Mouse (Mus musculus): ENCODE results near the gene Gtf3c2. TPM values are rescaled to one million over a fixed set of nuclear protein-coding genes. Genes with fewer than 3 reads are reported as not detected.

Gtf3c2 gene
- polyA plus RNA-seq (2014; fragmentation: Illumina TruSeq; extraction: RNeasy Lipid Tissue Mini Kit (QIAGEN cat#74804); ENCODE audit: low read depth, low replicate concordance), result 30.5 TPM

DNA sequence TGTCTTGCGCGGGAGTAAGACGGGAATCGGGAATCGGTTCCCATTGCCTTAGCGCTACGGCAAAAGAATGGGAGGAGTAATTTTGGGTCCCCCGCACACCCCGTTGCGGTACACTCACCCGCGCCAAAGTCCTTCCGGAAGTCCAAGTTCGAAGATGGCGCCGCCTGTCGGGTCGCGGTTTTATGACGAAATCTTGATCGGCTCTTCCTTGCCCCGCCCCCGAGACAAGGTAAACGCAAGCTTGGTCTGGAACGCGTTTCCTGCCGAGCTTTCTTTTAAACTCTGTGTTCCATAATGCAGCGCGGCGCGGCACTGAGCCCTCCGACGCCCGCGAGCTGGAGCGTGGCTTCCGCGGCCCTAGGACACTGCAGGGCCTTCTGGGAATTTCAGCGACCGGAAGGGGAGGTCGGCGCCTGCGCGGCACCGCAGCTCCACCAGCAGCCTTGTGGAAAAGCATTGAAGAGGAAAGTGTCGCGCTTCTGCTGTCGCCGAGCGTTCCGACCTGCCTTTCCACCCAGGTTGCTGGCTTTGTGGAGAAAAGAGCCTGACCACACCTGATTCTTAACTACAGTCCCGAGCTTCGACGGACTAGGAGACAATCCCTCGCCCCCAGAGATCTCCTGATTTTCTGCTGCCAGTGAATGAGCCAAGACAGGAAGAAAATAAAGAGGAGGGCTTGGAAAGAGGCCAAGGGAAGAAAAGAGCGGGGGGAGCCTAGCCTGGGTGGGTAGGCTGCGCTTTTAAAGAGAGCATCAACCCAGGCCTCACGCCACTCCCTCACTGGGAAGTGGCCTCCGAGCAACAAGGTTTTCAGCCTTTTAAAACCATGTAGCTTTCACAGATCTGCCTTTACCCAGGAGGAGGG, at the start of gene Gtf3c2, which contains the start of gene Gm29609:
TSS of gene Gtf3c2 (minus strand) at position 379 of the 865 bp plus-strand sequence.
TSS of gene Gm29609 (minus strand) at position 146 of the 865 bp plus-strand sequence.

DNA sequence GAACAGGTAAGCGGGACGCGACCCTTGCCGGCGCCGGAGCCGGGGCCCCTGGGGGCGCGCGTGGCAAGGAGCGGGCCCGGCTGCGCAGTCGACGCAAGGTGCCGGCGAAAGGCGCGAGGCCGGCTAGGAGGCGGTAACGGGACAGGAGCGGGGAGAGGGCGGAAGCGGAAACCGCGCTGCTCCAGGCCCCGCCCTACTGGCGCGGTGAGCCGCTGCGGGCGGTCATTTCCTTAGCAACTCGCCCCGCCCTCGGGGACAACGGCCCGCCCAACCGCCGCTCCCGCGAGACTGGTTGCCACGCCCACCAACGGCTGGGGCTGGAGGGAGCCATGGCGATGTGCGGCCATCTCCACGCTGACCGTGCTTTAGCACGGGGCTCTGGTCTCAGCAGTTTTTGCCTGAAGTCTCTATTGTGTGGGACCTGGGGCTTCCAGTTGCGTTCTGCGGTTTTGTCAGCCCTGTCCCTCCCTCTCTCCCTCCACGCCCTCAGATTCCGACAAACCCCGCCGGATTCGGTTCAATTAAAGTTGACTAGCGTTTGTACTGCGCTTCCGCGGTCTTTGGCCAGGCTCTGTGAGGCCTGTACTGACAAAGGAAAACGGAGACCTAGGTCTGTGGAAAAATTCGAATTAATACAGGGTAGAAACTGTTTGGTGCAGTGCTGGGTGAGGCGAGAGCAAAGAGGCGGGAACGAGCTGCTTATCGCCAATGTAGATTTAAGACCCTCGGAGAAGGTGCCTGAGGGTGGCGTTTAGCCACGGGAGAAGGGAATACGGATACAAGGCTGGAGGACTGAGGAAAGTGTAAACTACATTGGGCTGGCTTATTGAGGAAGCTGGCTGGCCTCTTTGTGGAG, 40.7 kb upstream of the Gtf3c2 start, which contains the start of gene Ppm1g:
TSS of gene Ppm1g (minus strand) at position 240 of the 856 bp plus-strand sequence.

DNA sequence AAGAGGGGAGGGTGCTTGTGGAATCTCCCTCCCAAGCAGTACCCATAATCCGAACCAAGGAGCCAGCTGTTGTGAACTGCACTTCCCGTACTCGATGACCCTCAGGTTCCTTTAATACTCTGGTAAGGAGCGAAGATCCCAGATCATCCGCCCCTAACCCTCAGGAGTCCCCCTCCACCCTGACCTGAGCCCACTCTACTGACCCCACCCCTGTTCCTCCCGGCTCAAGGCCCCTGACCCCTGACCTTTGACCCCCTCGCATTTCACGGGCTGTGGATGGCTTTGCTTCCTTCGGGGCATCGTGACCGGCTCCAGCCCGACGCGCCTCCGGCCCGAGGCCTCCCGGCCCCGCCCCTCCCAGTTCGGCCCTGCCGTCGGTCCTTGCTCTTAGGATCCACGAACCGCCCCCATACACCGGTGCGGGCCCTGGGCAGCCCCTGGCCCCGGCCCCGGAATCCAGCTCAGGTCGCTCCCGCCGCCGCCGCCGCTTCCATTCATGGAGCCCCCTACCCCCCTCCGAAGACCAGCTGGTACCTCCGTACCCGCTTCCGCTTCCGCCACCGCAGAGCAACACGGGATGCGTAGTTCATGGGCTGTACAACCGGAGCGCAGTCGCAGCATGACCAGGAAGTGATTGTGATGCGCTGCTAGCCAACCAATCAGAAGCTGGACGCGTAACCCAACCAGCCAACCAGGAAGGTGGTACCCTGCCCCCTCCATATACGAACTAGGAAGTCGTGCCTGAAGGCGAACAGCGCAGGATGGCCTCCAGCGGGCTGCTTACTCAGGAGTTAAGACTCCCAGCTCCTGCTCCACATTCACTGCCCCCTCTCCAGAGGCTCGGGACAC, 22.0 kb upstream of the Gtf3c2 start, which contains the start of gene Zfp513:
TSS of gene Zfp513 (minus strand) at position 562 of the 849 bp plus-strand sequence.

DNA sequence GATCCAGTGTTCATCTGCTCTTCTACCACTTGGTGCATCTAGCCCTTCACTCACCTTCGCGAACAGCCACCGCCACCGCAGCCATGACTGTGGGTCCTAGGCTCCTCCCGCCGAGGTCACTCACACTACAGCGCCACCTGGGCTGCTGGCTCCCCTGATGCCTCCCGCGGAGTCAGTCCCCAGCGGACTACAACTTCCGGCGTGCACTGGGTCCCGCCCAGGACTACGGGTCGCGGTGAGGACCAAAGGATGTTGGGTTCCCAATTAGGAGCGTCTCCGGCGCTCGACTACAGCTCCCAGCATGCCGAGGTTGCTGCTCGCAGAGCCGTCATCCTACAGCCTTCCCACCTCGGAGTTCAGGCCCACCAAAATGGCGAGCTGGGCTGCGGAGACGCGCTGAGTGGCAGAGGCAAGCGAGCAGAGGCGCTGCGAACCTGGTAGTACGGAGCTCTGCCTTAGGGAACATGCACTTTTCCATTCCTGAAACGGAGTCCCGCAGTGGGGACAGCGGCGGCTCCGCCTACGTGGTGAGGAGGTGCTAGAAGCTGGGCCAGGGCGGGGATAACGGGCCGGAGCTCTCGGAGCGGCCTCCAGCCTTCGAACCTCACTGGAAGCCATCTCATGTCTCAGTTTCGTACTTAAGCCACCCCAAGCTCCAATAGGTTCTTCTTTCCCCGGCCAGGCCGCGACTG, 13.1 kb upstream of the Gtf3c2 start, which contains the start of the genes Snx17 and Eif2b4:
TSS of gene Snx17 (plus strand) at position 289 of the 692 bp plus-strand sequence.
TSS of gene Eif2b4 (minus strand) at position 492 of the 692 bp plus-strand sequence.

DNA sequence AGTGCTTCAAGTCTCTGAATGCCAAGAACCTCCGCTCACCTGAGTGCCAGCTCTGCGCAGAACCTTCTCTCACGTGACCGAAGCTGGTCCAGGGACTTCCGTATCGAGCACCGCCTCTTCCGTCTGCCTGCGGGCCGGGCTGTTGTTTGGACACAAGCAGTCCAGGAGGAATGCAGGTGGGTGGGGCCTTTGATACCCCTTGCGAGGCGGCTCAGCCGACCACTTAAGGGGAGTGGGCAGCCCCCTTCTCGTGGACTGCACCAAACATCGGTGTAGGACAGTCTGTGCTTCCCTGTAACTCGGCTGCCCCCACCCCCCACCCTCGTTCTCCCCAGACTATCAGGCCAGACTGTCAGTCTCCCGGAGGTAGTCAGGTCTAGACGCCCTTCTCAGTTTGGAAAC, 25.8 kb downstream of the Gtf3c2 start, which contains the start of gene Mpv17:
TSS of gene Mpv17 (minus strand) at position 100 of the 402 bp plus-strand sequence.

DNA sequence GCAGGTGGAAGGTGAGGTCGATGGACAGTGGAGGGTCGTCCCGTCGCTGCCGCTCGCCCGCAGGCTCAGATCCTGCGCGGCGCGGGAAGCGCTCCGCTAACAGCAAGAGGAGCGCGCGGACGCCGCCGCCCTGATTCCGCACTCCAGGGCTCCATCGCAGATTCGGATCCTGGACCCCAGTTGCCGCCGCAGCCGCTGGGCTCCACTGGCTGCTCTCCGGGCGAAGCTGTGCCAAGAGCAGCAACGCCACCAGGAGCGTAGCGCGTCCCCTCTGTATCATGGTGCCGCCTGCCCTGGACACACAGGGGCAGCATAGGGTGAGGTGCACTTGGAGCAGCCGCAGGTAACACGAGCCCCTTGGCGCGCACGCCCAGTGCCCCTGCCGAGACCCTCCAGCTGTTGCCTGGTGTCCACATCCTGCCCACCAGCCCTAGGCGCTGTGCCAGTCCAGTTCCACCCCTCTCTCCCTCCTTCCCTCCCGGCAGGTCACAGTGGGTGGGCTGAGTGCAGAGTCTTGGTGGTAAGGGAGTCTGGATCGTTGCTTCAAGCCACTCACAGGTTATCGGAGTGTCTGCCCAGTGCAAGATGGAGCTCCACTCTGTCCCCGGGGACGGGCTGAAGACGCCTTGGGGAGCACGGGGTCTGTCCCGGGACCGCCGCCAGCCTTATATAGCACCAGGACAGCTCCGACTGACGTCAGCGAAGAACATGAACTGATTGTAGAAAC, 41.5 kb downstream of the Gtf3c2 start, which contains the start of gene Ucn:
TSS of gene Ucn (minus strand) at position 589 of the 727 bp plus-strand sequence.

DNA sequence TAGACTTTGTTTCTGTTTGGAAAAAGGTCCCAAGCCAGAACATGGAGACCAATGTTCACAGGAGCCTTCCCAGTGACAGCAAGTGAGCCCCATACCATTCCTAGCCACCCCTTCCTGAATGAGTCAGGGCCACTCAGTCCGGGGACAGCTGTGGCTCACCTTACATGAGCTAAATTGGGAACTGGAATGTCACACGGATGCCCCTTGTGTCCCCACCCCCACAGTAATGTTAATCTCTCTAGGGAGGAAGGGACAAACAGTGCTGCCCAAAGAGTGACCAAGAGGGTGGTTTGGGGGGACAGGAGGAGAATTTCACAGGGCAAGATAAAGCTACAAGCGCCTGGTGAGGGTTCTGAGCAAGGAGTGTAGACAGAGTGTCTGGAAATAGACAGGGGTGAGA, 63.6 kb downstream of the Gtf3c2 start, which contains the start of gene Trim54:
TSS of gene Trim54 (plus strand) at position 359 of the 400 bp plus-strand sequence.

GRCm38 (mm10) chr5:31108000-31108490, 71.9 kb downstream of the Gtf3c2 start, which contains the start of gene Slc30a3:
Gene Slc30a3 (minus strand): TSS chr5:31108237.

Other genes with a start within 250 kb of the Gtf3c2 start
- gene Cgref1, start 234.6 kb downstream of the Gtf3c2 start, polyA plus RNA-seq (2014; fragmentation: Illumina TruSeq; extraction: RNeasy Lipid Tissue Mini Kit (QIAGEN cat#74804); ENCODE audit: low read depth, low replicate concordance), result not detected
- 34.2 TPM for gene Preb, start 219.8 kb downstream of the Gtf3c2 start, polyA plus RNA-seq (2014; fragmentation: Illumina TruSeq; extraction: RNeasy Lipid Tissue Mini Kit (QIAGEN cat#74804); ENCODE audit: low read depth, low replicate concordance)
- not detected for gene Tcf23, start 211.5 kb downstream of the Gtf3c2 start, polyA plus RNA-seq (2014; fragmentation: Illumina TruSeq; extraction: RNeasy Lipid Tissue Mini Kit (QIAGEN cat#74804); ENCODE audit: low read depth, low replicate concordance)
- 116 TPM for gene Atraid, start 131.8 kb downstream of the Gtf3c2 start, polyA plus RNA-seq (2014; fragmentation: Illumina TruSeq; extraction: RNeasy Lipid Tissue Mini Kit (QIAGEN cat#74804); ENCODE audit: low read depth, low replicate concordance)
- 1.8 TPM for gene Slc5a6, start 131.2 kb downstream of the Gtf3c2 start, polyA plus RNA-seq (2014; fragmentation: Illumina TruSeq; extraction: RNeasy Lipid Tissue Mini Kit (QIAGEN cat#74804); ENCODE audit: low read depth, low replicate concordance)
- 0.29 TPM for gene Cad, start 125.4 kb downstream of the Gtf3c2 start, polyA plus RNA-seq (2014; fragmentation: Illumina TruSeq; extraction: RNeasy Lipid Tissue Mini Kit (QIAGEN cat#74804); ENCODE audit: low read depth, low replicate concordance)
- not detected for gene Dnajc5g, start 73.9 kb downstream of the Gtf3c2 start, polyA plus RNA-seq (2014; fragmentation: Illumina TruSeq; extraction: RNeasy Lipid Tissue Mini Kit (QIAGEN cat#74804); ENCODE audit: low read depth, low replicate concordance)
- gene Slc30a3, start 71.9 kb downstream of the Gtf3c2 start, polyA plus RNA-seq (2014; fragmentation: Illumina TruSeq; extraction: RNeasy Lipid Tissue Mini Kit (QIAGEN cat#74804); ENCODE audit: low read depth, low replicate concordance), result not detected
- gene Trim54, start 63.4 kb downstream of the Gtf3c2 start, polyA plus RNA-seq (2014; fragmentation: Illumina TruSeq; extraction: RNeasy Lipid Tissue Mini Kit (QIAGEN cat#74804); ENCODE audit: low read depth, low replicate concordance), result not detected
- gene Ucn, start 41.3 kb downstream of the Gtf3c2 start, polyA plus RNA-seq (2014; fragmentation: Illumina TruSeq; extraction: RNeasy Lipid Tissue Mini Kit (QIAGEN cat#74804); ENCODE audit: low read depth, low replicate concordance), result not detected
- 31.4 TPM for gene Mpv17, start 25.9 kb downstream of the Gtf3c2 start, polyA plus RNA-seq (2014; fragmentation: Illumina TruSeq; extraction: RNeasy Lipid Tissue Mini Kit (QIAGEN cat#74804); ENCODE audit: low read depth, low replicate concordance)
- 0.13 TPM for gene Gm29609, start 233 bp downstream of the Gtf3c2 start, polyA plus RNA-seq (2014; fragmentation: Illumina TruSeq; extraction: RNeasy Lipid Tissue Mini Kit (QIAGEN cat#74804); ENCODE audit: low read depth, low replicate concordance)
- 8.9 TPM for gene Snx17, start 13.1 kb upstream of the Gtf3c2 start, polyA plus RNA-seq (2014; fragmentation: Illumina TruSeq; extraction: RNeasy Lipid Tissue Mini Kit (QIAGEN cat#74804); ENCODE audit: low read depth, low replicate concordance)
- gene Eif2b4, start 13.3 kb upstream of the Gtf3c2 start, polyA plus RNA-seq (2014; fragmentation: Illumina TruSeq; extraction: RNeasy Lipid Tissue Mini Kit (QIAGEN cat#74804); ENCODE audit: low read depth, low replicate concordance), result 3.8 TPM
- 1.4 TPM for gene Zfp513, start 22.2 kb upstream of the Gtf3c2 start, polyA plus RNA-seq (2014; fragmentation: Illumina TruSeq; extraction: RNeasy Lipid Tissue Mini Kit (QIAGEN cat#74804); ENCODE audit: low read depth, low replicate concordance)
- 13.4 TPM for gene Ppm1g, start 40.5 kb upstream of the Gtf3c2 start, polyA plus RNA-seq (2014; fragmentation: Illumina TruSeq; extraction: RNeasy Lipid Tissue Mini Kit (QIAGEN cat#74804); ENCODE audit: low read depth, low replicate concordance)
- 45.4 TPM for gene Nrbp1, start 60.7 kb upstream of the Gtf3c2 start, polyA plus RNA-seq (2014; fragmentation: Illumina TruSeq; extraction: RNeasy Lipid Tissue Mini Kit (QIAGEN cat#74804); ENCODE audit: low read depth, low replicate concordance)
- not detected for gene Gm9970, start 61.1 kb upstream of the Gtf3c2 start, polyA plus RNA-seq (2014; fragmentation: Illumina TruSeq; extraction: RNeasy Lipid Tissue Mini Kit (QIAGEN cat#74804); ENCODE audit: low read depth, low replicate concordance)
- 1.0 TPM for gene Krtcap3, start 71.5 kb upstream of the Gtf3c2 start, polyA plus RNA-seq (2014; fragmentation: Illumina TruSeq; extraction: RNeasy Lipid Tissue Mini Kit (QIAGEN cat#74804); ENCODE audit: low read depth, low replicate concordance)
- gene Ift172, start 111.0 kb upstream of the Gtf3c2 start, polyA plus RNA-seq (2014; fragmentation: Illumina TruSeq; extraction: RNeasy Lipid Tissue Mini Kit (QIAGEN cat#74804); ENCODE audit: low read depth, low replicate concordance), result 6.5 TPM
- gene Fndc4, start 115.9 kb upstream of the Gtf3c2 start, polyA plus RNA-seq (2014; fragmentation: Illumina TruSeq; extraction: RNeasy Lipid Tissue Mini Kit (QIAGEN cat#74804); ENCODE audit: low read depth, low replicate concordance), result 27.8 TPM
- 78.9 TPM for gene Gckr, start 117.3 kb upstream of the Gtf3c2 start, polyA plus RNA-seq (2014; fragmentation: Illumina TruSeq; extraction: RNeasy Lipid Tissue Mini Kit (QIAGEN cat#74804); ENCODE audit: low read depth, low replicate concordance)